Mouse (Mus musculus) Muller cell, postnatal 12 days (primary cell): ENCODE measurements at regions not wholly inside any gene's neighbourhood (a gene's known extent, or its start where the extent isn't known, plus 50 kb on each side); places are given as distances from the start of the nearest gene placed in this dataset.
A peak's percentile ranks its signal among the peaks of the same experiment; 100 is the strongest.

Experiments used
- DNase-seq: peaks from one replicate; pipeline ENCODE4 v3.0.0-alpha.2; 2015; ENCODE audit errors: inconsistent ontology term

DNA sequence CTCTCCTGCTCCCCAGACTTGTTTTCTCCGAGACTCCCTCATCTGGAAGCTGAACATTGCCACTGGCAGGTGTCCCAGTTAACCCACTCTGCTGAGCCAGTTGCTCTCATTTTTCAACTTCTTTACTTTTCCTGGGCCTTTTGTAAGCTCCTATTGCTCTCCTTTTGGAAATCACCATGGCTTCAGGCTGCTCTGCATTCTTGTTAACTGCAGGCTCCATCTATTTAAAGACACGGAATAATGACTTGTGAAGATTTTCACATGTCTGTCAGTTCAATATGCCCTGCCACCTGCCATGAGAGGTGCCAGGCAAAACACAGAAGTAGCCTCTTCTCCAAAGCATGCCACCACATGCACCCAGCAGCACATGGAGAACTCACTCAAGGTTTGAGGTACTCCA, 1009.9 kb downstream of the Car8 start:
- peak; percentile 67 for DNase-seq

DNA sequence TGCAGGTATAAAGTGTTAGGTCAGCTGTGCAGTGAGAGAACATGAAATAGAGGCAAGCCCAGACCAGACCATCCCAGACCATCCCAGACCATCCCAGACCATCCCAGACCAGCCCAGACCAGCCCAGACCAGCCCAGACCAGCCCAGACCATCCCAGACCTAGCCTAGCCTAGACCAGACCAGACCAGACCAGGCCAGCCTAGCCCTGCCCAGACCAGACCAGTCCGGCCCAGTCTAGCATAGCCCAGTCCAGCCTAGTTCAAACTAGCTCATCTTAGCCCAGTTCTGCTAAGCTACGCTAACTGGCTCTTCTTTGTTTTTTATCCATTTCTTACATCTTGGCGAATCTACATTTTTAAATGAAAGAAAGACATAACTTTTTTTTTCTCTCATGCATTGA, 1015.9 kb downstream of the Car8 start:
- DNase-seq = no peak

DNA sequence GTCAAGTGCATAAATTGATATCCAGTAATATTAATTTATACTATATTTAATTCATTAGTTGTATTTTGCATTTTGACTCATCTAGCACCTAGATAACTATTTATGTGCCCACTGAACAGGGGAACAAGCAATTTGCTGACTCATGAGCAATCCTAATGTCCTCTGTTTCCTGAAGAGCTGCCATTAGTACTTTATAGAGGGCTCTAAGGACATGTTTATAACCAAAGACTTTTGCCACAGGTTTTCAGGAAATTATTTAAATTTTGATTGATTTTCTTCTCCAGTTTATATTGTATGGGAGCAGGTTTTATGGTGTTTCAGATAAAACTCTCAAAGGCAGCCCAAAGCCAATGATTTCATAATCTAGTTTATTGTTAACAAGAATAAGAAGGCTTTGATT, 1018.4 kb downstream of the Car8 start:
- no peak for DNase-seq

DNA sequence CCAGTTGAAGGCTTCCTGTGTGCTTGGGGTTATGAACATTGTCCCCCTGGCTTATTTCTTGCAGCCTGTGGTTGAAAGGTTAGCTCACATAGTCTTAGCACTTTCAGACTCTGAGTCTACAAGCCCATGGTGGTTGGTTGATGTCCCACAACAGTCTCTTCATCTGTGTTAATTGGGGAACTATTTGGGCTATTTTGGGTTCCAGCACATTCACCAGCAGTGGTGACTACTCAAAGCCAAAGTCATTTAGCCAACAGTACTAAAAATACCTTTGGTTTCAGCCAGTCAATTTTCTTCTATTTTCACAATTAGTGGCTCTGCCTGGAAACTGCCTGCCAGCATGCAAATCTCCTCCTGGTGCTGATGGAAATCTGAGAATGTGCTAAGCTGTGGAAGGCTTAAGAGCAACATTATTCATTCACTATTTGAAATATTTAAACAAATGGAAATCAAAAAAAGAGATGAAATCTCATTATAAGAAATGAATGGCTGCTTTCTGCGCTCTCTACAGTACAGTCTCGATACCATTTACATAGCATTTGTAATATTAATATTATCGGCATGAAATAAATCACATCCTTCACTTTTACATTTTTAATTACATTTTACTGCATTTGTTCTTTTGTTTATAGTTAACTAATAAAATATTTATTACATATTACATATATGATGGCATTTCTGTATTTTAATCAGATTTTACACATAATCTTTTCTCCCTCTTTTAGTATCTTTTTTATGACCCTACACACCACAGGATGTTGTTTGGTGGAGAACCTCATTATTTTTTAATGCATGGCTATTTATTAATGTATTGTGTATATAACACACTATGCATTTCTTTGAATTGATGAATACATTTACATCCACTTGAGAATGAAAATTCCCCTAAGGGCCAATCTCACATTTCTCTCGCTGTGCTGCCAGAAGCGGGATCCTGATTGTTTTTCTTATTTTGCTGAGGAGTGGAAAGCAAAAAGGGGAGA, 1023.5 kb downstream of the Car8 start:
- peak; percentile 75 for DNase-seq

DNA sequence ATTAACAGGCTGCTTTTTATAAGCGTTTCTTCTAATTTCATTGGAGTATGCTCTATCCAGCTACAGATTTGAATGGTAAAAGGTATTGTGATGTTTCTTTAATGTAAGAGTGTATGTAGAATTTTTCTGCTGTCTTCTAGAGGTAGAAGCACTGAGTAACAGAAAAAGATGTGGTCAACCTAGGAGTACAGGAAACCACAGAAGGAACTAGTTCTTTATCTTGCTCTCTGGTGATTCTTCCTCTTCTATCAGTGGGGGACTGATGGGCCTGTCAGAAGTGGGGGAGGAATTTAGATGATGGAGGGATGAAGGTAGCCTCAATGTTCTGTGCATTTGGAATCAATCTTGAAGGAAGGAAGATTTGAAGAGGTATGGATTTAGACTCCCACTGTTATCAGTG, 1031.9 kb downstream of the Car8 start:
- no peak for DNase-seq

DNA sequence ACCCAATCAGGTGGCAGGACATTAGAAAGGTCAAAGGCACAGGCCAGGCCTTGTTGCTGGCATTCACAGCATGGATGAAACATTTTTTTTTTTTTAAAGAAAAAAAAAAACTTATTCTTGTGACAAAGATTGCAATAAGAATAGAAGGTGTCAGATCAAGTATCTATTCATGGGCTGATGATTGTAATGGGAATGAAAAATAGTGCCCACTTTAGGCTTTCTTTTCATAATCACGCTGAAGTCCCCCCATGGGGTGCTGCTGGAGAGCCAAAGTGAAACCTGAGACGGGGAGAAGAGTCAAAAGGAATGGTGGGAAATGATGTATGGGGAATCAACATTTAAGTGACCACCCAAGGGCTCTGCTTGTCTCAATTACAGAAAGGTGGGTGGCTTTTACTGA, 1037.0 kb downstream of the Car8 start:
- no peak for DNase-seq

DNA sequence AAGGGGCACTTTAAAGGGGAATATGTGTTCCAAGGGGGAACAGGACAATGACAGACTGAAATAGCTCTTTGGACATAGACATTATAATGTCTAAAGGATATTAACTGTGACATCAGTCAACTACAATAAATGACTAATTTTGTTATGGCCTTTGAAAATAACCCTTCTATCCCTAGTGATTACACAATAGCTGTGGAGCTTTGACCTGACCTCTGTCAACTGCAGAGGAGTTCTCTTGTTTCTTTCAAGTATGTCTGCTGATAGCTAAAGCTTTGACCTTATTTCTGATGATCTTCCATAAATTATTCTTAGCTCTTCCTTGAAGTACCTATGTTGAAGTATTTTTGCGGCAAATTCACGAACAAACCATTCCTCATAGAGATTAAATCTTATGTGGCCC, 1038.9 kb downstream of the Car8 start:
- no peak for DNase-seq

DNA sequence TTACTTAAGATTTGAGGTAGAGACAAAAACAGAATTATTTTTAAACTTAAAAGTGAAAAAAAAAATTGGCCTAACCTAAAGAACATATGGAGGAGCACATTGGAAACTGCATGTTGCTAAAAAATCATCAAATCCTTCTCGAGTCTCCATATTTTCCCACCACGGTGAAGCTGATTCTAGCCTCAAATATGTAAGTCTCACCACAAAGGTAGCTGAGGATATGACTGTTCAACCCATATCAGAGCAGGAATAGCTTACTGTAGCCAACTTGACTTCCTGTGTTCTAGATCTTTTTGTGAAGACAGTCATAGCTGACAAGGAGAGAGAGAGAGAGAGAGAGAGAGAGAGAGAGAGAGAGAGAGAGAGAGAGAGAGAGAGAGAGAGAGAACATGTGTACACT, 1039.8 kb downstream of the Car8 start:
- DNase-seq = peak; percentile 12

DNA sequence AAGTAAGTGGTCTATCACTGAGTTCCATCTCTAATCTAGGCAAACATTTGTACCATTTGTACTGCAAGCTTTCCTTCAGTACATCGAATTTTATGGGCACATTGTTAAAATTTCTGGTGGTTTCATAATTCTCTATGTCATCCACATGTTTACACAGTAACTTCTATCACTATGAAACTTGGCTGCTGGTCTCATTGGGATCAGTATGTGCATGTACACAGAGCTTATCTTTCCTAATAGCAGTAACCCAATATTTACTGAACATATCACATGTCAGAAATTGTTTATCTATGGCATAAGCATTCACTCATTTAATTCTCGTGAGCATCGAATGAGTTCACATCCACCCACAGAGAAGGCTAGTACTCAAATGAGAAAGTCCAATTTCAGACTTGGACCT, 1042.3 kb downstream of the Car8 start:
- no peak for DNase-seq

DNA sequence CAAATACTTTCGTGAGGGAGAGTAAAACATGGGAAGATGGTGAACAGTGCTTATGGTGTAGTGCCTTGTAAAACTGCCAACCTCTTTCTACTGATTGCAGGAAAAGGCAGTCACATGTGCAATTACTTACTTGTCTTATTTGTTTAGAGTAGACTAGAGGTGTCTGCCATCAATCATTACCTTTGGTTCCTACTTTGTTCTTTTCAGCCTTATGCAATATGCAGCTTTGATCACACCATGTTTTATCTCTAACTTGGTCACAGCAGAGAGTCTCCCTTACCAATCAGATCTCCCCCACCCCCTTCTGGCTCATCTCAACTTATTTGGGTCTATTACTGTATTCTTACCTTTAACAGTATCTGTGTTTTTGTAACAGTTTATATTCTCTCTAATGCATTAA, 1043.2 kb downstream of the Car8 start:
- no peak for DNase-seq

DNA sequence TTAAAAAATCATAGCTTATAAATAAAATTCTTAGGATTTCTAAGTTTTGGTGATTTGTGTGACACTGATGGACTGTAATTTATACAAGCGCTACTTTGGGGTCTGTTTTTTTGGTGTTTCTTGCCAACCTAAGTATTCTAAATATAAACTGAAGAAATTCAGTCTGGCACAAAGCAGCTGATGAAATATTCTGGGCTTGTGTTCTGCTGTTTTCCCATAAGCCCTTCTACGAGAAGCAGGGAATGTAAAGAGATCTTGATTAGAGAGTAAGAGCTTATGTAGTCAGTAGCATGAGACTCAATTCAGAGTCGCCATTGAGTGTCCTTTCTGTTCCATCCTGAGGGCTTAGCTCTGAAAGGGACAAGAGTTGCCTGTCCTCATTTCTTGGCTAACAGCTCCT, 1046.9 kb downstream of the Car8 start:
- DNase-seq = no peak

DNA sequence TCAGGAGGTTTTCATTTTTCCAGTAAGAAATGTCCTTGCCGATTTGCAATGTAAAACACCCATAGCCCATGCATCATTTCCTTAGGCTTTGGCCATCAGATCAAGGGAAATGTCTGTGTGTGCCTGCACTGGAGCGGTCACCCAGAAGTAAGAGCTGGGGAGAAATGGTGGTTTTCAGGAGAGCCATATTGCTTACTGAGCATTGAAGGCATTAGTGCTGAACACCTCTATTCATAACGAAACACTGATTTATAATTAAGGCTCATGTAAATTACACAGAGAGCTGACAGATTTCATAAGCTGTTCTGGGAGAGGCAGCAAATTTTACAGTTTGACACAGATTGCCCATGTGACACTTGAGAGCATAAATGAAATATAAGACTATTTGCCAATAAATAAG, 1047.6 kb downstream of the Car8 start:
- DNase-seq = no peak

DNA sequence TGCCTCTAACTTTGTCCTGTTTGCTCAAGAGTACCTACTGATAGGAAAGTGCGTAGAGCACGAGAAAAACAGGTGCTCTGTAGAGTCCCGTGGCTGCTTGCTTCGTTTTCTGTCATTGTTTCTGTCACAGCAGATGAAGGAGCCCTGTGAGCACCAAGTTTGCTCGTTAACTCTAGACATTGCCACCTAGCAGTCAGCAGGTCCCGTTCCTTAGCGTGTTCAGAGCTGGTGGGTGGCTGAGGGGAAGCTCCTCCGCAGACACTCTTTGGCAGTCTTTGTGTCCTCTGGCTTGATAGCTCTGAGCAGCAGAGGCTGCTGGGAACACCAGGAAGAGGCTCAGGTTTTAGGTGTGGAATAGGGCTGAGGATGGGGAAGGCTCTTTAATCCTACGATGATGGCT, 1063.8 kb downstream of the Car8 start:
- DNase-seq = no peak

DNA sequence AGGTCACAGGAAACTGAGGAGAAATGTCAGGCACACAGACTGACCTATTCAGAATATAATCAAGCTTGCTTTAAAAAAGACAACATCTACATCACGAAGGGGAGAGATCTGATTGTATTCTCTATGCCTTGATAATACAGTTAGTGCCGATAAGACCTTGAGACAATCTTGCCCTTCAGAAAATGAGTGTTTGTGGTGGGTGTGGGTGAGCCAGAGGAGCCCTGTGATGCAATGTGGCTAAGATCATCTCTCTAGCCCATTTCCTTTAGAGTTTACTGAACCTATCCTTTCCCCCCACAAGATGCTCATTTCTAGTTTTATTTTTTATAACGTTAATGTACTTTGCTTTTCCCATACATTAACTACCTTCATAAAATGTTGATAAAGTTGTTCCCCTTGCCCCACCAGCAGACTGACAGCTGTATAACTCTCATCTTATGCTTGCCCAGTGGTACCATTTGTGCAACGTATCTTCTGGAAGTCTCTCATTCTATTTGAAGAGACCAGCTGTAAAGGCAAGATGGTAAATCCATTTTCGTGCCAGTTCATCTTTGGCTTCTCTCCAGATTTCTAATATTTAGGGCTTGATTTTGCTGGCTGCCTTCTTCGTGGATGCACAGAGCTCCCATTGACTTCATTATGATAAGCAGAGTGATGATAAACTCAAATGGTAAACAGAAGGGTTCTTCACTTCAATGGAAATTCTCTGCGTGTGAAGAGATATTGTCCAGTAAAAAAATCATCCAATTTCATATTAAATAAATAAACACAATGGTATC, 1066.1 kb downstream of the Car8 start:
- DNase-seq = no peak

DNA sequence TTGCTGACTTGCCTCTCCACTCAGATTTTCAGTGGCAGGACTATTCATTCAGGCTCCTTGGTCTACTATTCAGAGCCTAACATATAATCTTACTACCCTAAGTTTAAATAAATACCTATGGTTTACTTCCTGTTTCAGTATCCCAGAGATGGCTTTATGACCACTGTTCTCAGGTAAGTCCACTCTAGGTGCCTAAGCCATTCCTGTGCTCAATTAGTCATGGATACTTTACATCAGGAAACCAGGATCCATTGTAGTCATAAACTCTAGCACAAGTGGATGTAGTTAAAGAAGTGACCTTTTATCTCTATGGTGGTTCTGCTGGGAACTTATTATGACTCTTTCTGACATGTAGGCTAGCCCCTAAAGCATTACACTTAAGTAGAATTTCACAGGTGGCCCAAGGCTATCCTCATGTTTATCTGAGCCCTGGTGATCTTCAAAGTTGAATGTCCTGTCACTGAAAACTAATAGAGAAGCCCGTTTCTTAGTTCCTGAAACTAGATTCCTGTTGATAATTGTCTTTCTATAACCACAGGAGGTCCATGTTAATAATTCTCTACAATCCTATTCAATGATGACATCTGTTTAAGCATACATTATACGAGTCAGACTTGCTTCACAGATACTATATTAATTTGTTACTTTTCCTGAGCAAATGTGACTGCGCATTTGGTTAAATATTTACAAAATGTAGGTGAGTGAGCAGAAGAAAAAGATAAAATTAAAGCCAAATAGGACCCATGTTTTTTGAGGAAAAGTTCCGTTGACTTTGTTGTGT, 1067.0 kb downstream of the Car8 start:
- no peak for DNase-seq

DNA sequence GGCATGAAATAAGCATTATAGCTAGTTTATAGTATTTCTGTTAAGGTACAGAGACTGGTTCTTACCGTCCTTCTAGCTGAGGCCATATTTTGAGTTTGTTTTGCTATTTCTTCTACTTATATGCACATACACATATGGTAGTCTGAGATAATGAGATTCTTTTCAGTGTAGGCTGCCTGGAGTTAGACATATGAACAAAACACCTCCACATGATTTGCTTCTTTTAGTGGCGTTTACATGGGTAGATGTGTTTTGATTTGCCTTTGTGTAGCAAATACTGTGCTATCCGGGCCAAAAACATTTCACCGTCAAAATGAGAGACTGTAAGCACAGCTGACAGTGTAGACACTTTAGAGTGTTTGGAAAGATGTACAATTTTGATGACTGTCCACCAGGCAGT, 1077.4 kb downstream of the Car8 start:
- no peak for DNase-seq

DNA sequence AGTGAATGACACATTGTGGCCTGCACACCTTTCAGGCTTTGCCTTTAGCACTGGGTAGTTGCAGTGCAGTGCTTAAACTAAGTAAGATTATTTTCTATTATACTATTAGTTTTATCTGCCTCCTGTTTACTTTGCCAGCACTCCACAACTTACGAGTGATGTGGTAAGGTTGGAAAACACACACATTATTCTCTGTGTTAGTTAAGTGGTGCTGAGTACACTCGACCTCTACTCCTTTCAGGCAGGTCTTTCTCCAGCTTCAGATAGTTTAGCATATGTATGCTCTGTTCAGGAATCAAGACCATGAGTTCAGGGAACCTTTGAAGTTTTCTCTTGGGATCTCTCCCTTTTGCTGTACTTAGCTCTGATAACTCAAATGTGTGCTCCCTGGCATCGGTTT, 1081.0 kb downstream of the Car8 start:
- DNase-seq = no peak

DNA sequence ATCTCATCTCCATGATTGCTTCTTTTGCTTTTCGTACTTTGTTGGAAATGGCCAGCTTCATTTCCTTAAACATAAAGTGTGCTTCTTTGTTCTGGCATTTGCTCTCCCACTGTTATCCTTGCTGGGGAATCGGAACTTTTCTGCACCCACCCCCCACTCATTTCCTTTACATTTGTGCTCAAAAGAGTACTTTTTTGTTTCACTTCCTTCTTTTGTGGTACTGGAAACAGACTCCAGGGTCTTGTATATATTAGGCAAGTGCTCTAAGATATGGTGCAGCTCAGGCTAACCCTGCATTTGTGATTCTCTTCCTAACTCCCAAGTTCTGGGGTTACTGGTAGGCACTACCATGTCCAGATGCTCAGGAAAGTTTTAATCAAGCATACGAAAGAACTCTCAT, 1084.6 kb downstream of the Car8 start:
- DNase-seq = no peak

DNA sequence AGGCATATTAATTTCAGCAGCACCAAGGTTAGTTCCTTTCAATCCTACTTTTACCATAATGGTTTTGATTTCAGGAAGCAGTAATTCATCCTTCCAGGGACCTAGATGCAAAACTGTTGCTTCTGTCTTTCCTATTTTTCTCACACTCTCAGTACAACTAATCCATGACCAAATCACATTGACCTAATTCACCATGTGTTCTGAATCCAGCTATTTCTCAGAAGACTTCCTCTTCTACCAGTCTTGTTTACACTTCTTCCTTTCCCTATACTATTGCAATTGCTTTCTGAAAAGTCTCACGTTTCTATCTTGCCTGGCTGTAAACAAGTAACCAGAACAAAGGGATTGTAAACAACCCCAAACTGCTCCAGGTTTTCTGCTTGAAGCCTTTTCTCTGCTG, 1085.0 kb downstream of the Car8 start:
- DNase-seq = no peak

DNA sequence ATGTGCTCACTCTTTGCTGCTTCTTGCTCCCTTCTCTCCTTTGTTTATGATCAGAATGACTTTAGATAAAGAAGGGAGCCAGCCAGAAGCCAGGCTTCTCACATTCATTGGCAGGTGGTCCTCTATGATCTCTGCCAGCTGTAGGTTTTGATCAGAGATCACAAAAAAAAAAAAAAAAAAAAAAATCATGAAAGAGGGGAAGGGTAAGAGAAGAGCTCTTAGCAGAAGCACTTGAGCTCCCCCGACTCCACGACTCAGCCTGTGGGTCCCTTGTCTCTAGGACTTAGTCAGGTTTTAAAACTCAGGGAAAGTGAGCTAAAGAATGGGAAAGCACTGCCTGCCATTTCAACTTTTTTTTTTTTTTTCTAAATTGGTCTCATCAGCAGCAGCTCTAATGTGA, 1093.1 kb downstream of the Car8 start:
- DNase-seq = no peak

DNA sequence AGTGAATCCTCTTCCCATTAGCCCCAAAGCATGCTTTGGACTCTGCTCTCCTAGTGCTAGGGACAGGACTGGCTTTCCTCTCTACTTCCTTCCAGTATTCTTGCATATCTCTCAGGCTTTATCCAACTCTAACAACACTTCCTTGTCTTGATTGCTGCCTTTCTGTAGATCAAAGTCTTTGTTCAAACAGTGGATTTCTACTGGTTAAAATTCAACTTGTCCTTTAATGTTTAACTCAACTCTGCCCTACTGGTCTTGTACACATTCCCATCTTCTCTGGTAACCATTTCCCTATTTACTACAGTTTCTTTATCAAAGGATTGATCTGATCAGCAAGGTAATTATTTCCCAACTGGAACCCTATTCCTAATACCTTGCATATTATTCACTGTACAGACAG, 1094.6 kb downstream of the Car8 start:
- no peak for DNase-seq

DNA sequence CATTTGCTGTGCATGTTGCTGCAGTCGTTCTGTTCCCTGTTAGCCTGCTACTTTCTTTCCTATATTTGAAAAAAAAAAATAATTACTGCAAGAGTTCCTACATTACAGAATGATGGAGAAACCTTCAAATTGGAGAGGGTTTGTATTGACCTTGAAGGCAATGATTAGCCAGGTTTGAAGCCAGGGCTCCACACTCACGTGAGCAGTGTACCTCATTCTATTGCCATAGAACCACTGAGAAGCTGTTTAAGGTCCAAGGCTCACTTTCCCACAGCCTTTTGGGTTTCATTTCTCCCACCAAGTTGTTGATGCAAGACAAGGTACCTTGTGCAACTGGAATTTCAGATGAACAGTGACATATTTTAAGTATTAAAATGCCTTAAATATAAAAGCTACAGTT, 1095.2 kb downstream of the Car8 start:
- no peak for DNase-seq
